Mouse (Mus musculus): Measurements from ENCODE around the gene Gm16181.

The Gm16181 gene

DNA sequence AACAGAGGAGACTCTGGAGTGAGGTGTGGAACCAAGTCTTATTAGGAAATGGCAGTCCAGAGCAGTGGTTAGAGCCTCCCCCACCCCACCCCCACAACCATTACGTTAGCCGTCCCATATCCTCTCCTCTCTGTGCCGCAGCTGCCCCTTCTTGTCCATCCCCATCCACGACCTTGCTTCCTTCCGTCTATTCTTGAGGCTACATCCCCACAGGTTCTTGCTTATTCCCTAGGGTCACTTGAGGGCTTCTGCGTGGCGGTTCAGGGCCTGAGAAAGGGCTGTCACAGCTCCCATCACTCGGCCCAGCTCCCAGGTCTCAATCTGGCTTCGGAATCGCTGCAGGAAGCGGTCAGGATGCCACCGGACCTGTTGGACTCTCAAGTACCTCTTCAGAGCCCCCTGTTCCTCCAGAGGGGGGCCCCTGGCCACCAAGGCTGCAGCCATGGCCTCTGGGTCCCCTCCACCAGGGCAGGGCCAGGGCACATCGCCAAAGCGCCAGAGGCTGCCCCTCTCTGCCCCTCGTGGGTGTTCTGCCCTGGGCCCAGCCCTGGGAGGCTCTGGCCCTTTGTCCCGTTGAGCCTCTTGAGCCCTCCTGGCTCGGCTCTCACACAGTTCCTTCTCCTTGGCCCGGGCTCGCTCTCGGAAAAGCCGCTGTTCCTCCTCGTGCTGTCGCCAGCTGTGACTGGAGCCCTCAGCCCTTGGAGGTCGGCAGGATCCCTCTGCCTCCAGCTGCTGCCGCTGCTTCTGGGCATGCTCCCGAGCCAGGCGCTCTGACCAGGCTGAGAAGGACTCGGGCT is at the start of gene Gm16181:
TSS of gene Gm16181 (plus strand) at position 679 of the 797 bp plus-strand sequence.
- in situ Hi-C loops (cut with MboI, MseI) = loop anchor here (25.0 kb wide), 1 partner anchor 1033 kb away; the partner anchor contains the start of genes Psmb8 (in 2 of the 2), Psmb9 (in 2 of the 2) and Tap1 (in 2 of the 2)

DNA sequence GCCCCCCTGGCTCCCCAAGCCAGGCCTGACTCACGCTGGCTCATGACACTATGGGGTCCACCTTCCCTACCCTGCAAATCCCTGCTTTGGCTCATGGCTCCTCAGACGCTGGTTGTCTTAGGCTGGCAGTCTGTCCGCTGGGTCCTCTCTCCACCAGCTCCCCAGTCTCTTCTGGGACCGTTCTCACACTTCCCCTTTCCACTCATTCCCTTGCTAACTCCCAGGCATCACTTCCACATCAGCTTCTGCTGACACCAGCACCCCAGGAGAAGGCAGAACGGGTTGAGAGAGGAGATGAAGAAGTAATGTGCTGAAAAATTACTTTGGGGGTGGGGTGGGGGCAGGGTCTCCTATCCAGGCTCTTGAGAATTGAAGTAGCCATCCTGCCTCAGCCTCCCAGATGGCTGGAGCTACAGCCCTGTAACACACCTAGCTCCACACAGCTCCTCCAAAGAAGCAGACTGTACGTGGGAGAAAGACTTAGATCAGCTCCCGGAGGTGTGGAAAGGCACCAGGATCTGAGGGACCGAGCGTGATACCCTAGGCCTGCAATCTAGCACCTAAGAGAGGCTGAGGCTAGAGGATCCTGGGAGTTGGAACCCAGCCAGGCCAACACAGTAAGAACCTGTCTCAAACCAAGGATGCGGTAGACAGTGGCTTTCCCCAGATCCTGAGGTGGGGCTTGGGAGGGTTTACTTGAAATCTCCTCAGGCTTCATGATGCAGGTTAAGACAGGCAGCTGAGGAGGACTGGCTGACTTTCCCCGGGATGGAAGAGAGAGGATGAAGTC is 48.0 kb upstream of the Gm16181 start:
- in situ Hi-C loops (cut with MboI, MseI) = loop anchor here (5.0 kb wide), 1 partner anchor 60 kb away; the partner anchor contains the start of gene Atp6v1g2 (in 2 of the 2)

GRCm38 (mm10) chr17:35173329-35173728 is 47.3 kb upstream of the Gm16181 start:
- in situ Hi-C loops (cut with MboI, MseI) = loop anchor here (5.0 kb wide), 1 partner anchor 59 kb away; the partner anchor contains the start of gene Atp6v1g2 (in 2 of the 2)

DNA sequence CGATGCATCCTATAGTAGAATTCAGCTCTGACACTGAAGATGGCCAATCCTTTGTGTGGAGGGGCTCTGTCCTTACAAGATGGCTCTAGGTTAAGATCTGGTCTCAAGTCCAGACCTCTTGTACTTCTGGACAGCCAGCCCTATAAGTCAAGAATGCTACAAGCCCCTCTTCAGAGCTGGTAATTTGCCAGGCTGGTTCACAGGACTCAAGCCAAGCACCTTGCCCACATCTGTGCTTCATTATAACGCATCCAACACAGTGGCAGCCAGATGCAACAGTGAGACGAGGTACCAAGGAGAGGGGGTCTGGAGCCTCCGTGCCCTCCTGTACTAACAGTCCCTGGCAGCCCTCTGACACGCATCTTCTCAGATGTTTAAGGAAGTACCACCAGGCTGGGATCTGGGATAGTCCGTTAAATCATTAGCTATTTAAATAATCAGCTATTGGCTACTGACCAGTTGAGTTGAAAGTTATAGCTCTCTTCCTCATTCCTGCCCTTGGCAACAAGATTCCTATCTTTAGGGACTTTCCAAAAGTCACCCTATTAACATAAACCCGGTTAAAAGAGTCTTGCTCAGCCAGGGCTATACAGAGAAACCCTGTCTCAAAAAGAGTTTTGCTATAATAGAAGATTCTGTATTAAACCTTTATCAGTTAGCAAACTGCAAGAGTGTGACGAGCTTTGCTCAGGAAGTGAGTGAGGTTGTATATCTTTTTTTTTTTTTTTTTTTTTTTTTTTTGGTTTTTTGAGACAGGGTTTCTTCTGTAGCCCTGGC is 46.2 kb upstream of the Gm16181 start:
- in situ Hi-C loops (cut with MboI, MseI) = loop anchor here (5.0 kb wide), 1 partner anchor 58 kb away; the partner anchor contains the start of gene Atp6v1g2 (in 2 of the 2)

DNA sequence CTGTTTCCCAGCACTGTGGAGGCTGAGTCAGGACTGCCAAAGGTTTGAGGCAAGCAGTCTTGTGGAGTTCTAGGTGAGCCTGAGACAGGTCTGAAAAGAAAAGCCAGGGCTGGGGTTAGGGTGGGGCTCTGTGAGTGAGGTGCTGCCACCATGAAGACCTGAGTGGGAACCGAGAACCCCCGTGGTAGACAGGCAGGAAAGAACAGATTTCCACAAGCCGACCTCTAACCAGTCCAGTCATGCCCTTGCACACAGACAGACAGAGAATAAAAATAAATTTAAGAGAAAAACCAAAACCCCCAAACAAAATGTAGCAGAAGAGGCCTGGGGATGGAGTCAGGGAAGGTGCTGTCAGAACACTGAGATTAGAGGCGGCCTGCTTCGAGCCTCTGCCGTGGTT is 45.3 kb upstream of the Gm16181 start:
- in situ Hi-C loops (cut with MboI, MseI) = no loop called here

DNA sequence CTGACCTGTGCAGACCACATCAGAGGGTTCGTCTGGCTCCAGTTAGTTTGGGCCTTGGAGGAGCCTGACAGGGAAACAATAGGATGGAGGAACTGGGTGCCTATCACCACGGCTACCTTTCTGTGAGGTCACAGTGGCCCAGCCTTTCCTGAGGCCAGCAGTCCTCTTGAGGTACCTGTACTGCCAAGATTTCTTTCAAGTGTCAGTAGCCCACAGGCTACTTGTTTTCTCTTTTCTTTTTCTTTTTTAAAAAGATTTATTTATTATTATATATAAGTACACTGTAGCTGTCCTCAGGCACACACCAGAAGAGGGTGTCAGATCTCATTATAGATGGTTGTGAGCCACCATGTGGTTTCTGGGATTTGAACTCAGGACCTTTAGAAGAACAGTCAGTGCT is 44.7 kb upstream of the Gm16181 start, which contains the start of gene Aif1:
TSS of gene Aif1 (minus strand) at position 101 of the 400 bp plus-strand sequence.
- in situ Hi-C loops (cut with MboI, MseI) = no loop called here

GRCm38 (mm10) chr17:35178528-35178927 is 42.1 kb upstream of the Gm16181 start:
- in situ Hi-C loops (cut with MboI, MseI) = no loop called here

DNA sequence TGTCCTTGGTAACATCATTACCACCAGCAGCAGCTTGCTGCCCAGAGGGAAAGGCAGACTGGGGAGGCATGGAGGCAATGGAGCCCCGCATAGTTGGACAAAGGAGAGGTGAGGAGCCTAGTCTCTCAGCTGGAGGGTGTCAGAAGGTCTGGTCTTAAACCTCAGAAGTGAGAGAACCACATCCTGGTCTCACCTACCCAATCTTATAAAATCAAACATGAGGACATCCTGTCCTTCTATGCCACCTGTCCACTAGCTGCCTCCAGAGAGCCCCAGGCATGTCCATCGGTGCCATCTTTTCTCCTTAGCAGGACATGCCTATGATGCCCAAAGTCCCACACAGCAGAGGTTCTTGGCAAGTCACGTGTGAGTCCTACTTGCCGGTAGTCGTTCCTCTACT is 40.5 kb upstream of the Gm16181 start:
- in situ Hi-C loops (cut with MboI, MseI) = no loop called here

- in situ Hi-C loops (cut with MboI, MseI) = no loop called here
Observed at GRCm38 (mm10) chr17:35185639-35186611, 34.7 kb upstream of the Gm16181 start.

GRCm38 (mm10) chr17:35186681-35187080 is 34.0 kb upstream of the Gm16181 start:
- in situ Hi-C loops (cut with MboI, MseI) = no loop called here

DNA sequence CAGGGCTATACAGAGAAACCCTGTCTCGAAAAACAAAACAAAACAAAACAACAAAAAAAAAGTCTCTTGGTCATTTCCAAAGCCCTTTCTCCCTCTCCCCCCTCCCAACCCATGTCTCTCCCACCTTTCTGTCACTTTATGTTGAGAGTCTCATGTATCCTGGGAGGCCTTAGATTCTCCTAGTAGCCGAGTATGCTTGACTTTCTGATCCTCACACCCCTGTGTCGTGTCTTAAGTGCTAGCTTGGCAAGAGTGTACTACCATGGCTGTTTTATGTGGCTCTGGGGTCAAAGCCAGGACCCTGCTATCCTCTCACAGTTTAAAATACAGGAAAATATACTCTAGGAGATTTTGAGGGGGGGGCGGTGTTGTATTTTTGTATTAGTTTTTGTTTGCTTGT is 33.3 kb upstream of the Gm16181 start:
- in situ Hi-C loops (cut with MboI, MseI) = no loop called here

DNA sequence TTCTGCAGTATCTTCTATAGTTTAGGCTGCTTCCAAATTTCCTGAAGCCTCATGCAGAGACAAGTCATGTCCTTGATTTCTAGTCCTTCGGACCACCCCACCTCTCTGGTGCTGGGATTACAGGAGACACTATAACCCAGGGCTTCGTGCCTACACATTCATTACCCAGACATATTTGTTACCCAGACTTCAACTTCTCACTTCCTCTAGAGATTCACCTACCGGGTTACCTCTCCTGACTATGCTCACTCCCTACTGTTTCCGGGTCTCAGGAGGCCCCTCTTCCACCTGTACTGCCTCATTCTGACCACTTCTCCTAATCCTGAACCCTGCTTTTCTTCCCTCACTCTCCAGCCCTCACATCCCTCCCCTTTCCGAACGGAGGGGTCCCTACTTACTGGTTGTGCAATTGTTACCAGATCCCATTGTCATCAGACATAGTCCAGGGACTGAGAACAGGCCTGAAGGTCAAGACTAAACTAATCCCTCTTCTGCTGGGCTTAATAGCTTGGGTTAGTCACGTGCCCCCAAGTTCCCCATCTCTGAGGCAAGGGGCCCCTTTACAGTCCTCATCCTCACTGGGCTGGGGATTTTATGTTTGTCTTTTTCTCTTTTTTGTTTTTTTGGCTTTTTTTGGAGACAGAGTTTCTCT is 32.5 kb upstream of the Gm16181 start, which contains the start of gene Lst1:
TSS of gene Lst1 (minus strand) at position 481 of the 652 bp plus-strand sequence.
- in situ Hi-C loops (cut with MboI, MseI) = no loop called here

- in situ Hi-C loops (cut with MboI, MseI) = no loop called here
Observed at GRCm38 (mm10) chr17:35189186-35189585, 31.4 kb upstream of the Gm16181 start.

- in situ Hi-C loops (cut with MboI, MseI) = no loop called here
Observed at GRCm38 (mm10) chr17:35190096-35190495, 30.5 kb upstream of the Gm16181 start.

GRCm38 (mm10) chr17:35191723-35192122 is 28.9 kb upstream of the Gm16181 start:
- in situ Hi-C loops (cut with MboI, MseI) = no loop called here

GRCm38 (mm10) chr17:35192924-35193323 is 27.7 kb upstream of the Gm16181 start:
- in situ Hi-C loops (cut with MboI, MseI) = no loop called here

DNA sequence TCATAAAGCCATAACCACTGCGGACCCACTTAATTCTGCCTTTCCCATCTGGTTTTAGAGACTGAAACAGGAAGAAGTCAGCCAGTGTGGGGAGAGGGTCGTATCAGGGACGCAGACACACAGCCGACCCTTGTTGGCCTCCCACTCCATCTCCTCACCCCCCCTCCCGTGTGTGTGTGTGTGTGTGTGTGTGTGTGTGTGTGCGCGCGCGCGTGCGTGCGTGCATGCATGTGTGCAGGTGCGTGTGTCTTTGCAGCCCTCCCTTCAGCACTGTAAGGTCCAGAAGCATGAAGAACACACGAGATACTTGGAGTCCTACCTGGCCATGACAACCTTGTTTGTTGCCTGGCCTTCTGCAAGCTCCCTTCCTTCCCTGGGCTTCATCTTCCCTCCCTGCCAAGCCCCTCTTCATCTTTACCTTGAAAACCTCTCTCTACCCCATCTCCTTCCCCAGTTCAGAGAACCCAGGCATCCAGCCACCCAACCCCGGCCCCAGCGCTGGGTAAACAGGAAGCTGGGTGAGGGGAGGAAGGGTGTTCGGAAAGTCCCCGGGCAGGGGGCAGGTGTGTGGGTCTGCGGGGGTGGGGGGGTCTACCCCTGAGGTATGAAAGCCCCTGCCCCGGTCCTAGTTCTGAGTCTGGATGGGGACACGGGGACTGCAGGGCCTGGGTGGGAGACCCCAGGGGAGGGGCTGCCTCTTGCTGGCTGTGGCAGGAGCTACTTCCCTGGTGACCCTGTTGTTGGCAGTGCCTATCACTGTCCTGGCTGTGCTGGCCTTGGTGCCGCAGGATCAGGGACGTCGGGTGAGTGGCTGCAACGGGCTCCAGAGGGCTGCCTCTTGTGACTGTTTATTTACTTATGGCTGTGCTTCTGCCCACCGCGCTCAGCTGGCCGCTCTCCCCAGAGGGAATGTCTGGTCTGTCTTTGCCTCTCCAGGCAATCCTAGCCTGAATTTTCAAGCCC is 26.5 kb upstream of the Gm16181 start, which contains the start of gene Ltb:
TSS of gene Ltb (plus strand) at position 559 of the 963 bp plus-strand sequence.
- in situ Hi-C loops (cut with MboI, MseI) = no loop called here
